Mouse (Mus musculus) MEL (cell line): ENCODE measurements around the gene Stac.

Source experiments
- CTCF ChIP-seq, 3 experiments: IDR thresholded peaks in 2 of 3; conservative IDR thresholded peaks in 1 of 3; 2 replicates each; pipeline ENCODE4 v1.5.1; 2011 to 2012; ENCODE audit warnings: low read length in 3 of 3, low read depth in 2 of 3, mild to moderate bottlenecking in 2 of 3, improper control_type of control experiment in 1 of 3, inconsistent platforms in 1 of 3, mixed read lengths in 1 of 3, moderate library complexity in 1 of 3; ENCODE audit not compliant: control insufficient read depth in 1 of 3, insufficient read depth in 1 of 3, poor library complexity in 1 of 3, severe bottlenecking in 1 of 3
- GATA1 ChIP-seq: IDR thresholded peaks from 2 replicates; pipeline ENCODE4 v1.6.1; 2011; ENCODE audit warnings: low read depth, low read length, improper control_type of control experiment
- MEF2A ChIP-seq: IDR thresholded peaks from 2 replicates; pipeline ENCODE4 v1.6.1; 2014; ENCODE audit warnings: low read depth, mild to moderate bottlenecking, inconsistent platforms, low read length, improper control_type of control experiment; ENCODE audit not compliant: poor library complexity, insufficient replicate concordance, severe bottlenecking; ENCODE audit errors: extremely low read depth
- POLR2A ChIP-seq, 2 experiments: IDR thresholded peaks; 2 replicates each; pipeline ENCODE4 v1.6.1; 2011 to 2012; ENCODE audit warnings: low read length in 2 of 2, mild to moderate bottlenecking in 2 of 2, control low read depth in 1 of 2, improper control_type of control experiment in 1 of 2, low read depth in 1 of 2, moderate library complexity in 1 of 2; ENCODE audit not compliant: control insufficient read depth in 1 of 2, insufficient read depth in 1 of 2, poor library complexity in 1 of 2
- USF2 ChIP-seq, 2 experiments: IDR thresholded peaks; 2 replicates each; pipeline ENCODE4 v1.6.1; 2011 to 2012; ENCODE audit warnings: improper control_type of control experiment in 2 of 2, low read length in 2 of 2, borderline replicate concordance in 1 of 2, inconsistent platforms in 1 of 2, low read depth in 1 of 2, mild to moderate bottlenecking in 1 of 2; ENCODE audit not compliant: insufficient read depth in 1 of 2

DNA sequence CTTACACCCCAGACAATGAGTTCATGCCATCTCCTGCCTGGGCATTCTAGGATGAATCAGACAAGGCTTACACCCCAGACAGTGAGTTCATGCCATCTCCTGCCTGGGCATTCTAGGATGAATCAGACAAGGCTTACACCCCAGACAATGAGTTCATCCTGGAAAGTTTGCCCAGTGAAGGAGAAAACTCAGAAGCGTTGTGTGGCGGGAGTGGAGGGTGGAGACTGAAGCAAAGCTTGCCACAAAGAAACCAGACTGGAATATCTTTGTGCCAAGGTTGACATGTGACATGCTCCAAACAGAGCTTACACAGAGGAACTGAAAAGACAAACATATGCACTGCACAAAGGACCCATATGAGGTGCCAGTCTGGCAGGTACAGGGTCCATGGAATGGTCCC lies 102.6 kb downstream of the Stac start:
- TF ChIP-seq CTCF (IDR thresholded peaks at IDR 0.05 in 2 of 3, conservative IDR thresholded peaks at IDR 0.05 in 1 of 3; ENCODE audit: control insufficient read depth in 1 of 3, insufficient read depth in 1 of 3, low read depth in 2 of 3, low read length in 3 of 3, poor library complexity in 1 of 3, severe bottlenecking in 1 of 3) (no peak), GATA1 (no peak), USF2 (IDR thresholded peaks at IDR 0.05; ENCODE audit: borderline replicate concordance in 1 of 2, insufficient read depth in 1 of 2, low read depth in 1 of 2, low read length in 2 of 2) (no peak), POLR2A (IDR thresholded peaks at IDR 0.05; ENCODE audit: control insufficient read depth in 1 of 2, insufficient read depth in 1 of 2, low read depth in 1 of 2, low read length in 2 of 2, poor library complexity in 1 of 2) (no peak), MEF2A (no peak)
